Mouse (Mus musculus) heart, adult 2 months (tissue): ENCODE measurements around the gene Gkn2. TPM values are rescaled to one million over a fixed set of nuclear protein-coding genes. Genes with fewer than 3 reads are reported as not detected.
A peak's percentile ranks its signal among the peaks of the same experiment; 100 is the strongest.

Source experiments
- DNase-seq, 2 experiments: peaks; one replicate each; pipeline ENCODE4 v3.0.0; 2021
- H3K27ac ChIP-seq: fragments of 200-600 bp; 2 replicates; pipeline ENCODE4 v1.8.1; 2022
- H3K27me3 ChIP-seq: fragments of 200-500 bp; 2 replicates; pipeline ENCODE4 v1.6.1; 2012; ENCODE audit warnings: mild to moderate bottlenecking, low read length, inconsistent platforms, mixed read lengths; ENCODE audit not compliant: control insufficient read depth, insufficient read depth
- H3K36me3 ChIP-seq: fragments of 200-500 bp; 2 replicates; pipeline ENCODE4 v1.6.1; 2012; ENCODE audit warnings: low read length, inconsistent platforms; ENCODE audit not compliant: control insufficient read depth, insufficient read depth
- H3K4me1 ChIP-seq: fragments of 200-500 bp; 2 replicates; pipeline ENCODE4 v1.6.1; 2011; ENCODE audit warnings: low read length; ENCODE audit not compliant: control insufficient read depth, insufficient read depth
- H3K4me3 ChIP-seq: fragments of 200-600 bp; 2 replicates; pipeline ENCODE4 v1.8.1; 2022
- H3K79me2 ChIP-seq: fragments of 200-500 bp; replicated peaks from 2 replicates; pipeline ENCODE4 v1.6.1; 2012; ENCODE audit warnings: mild to moderate bottlenecking, inconsistent platforms, low read length, moderate library complexity, mixed read lengths; ENCODE audit not compliant: control insufficient read depth, insufficient read depth
- H3K9ac ChIP-seq: fragments of 200-500 bp; 2 replicates; pipeline ENCODE4 v1.6.1; 2012; ENCODE audit warnings: low read depth, mild to moderate bottlenecking, control low read depth, inconsistent platforms, low read length, mixed read lengths
- CTCF ChIP-seq: fragments of 200-600 bp; IDR thresholded peaks from 2 replicates; pipeline ENCODE4 v1.8.1; 2022; ENCODE audit warnings: antibody characterized with exemption, mild to moderate bottlenecking, moderate library complexity
- EP300 ChIP-seq: fragments of 200-500 bp; IDR thresholded peaks from 2 replicates; pipeline ENCODE4 v1.6.1; 2011; ENCODE audit warnings: low read depth, low read length, control low read depth; ENCODE audit not compliant: insufficient read depth
- POLR2A ChIP-seq: fragments of 200-500 bp; IDR thresholded peaks from 2 replicates; pipeline ENCODE4 v1.6.1; 2011; ENCODE audit warnings: mild to moderate bottlenecking, low read depth, low read length, control low read depth; ENCODE audit not compliant: insufficient read depth
- WGBS: fragments of 180-500 bp; shearing (Covaris S2); methylation state at CpG from one replicate; pipeline ENCODE4 v1.1.7; 2018; 5-methylcytosine and 5-hydroxymethylcytosine counted together
- intact Hi-C: fragments of 180-260 bp; cut with DNase I; formaldehyde crosslinking; loops from one replicate; pipeline ENCODE4 v1.15.1; 2025
- polyA plus RNA-seq: library from polyadenylated mRNA; depleted of rRNA; stranded (reverse); fragments of >200 nt; gene quantifications from 2 replicates; pipeline ENCODE4 v1.2.3, GENCODE M21; 2012; rRNA removed
- total RNA-seq, 2 experiments: library from RNA; stranded (reverse); gene quantifications; 2 replicates each; pipeline ENCODE4 v1.2.3; 2021

Gene Gkn2
- total and polyA plus RNA-seq, 3 experiments, result not detected

DNA sequence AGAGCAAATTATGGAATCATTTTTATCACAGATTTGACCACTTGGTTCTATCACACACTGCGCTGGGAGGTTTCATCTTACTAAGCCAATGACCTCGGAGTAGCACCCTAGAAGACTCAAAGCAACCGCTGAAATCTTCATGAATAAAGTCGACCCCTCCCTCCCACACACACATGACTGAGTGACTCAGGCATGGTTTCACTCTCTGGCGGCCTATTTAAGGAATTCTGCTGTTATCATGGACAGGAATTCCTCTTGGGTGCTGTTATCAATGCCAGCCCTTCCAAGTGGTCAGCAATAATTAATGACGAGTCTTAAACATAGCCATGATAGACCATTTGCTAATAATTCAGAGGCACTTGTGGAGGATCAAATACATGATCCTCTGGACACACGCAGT lies 49.1 kb downstream of the Gkn2 start:
- Histone ChIP-seq H3K4me1 (peaks cover 3% of the 10 kb centered on the region), H3K9ac (no peak overlapping the region), H3K4me3 (no peak overlapping the region), H3K36me3 (no peaks in the 10 kb centered on the region), H3K79me2 (no peaks in the 10 kb centered on the region), H3K27ac (no peak overlapping the region), H3K27me3 (no peaks in the 10 kb centered on the region; the same call in 1 of the 2 replicates)
- 27% methylated on average over 7 of the region's 7 CpGs for WGBS
- no peak for DNase-seq
- intact Hi-C loops, result no loop called here
- TF ChIP-seq EP300 (no peak), POLR2A (no peak), CTCF (no peak)

- H3K27me3 ChIP-seq, result no peaks in the 10 kb centered on the region; the same call in 1 of the 2 replicates
- H3K9ac ChIP-seq, result no peak overlapping the region
- peaks cover 3% of the 10 kb centered on the region for H3K4me1 ChIP-seq
- no peaks in the 10 kb centered on the region for H3K36me3 ChIP-seq
- TF ChIP-seq EP300, result no peak
- TF ChIP-seq CTCF, result 0 out of 2 replicates have a peak, but pooled peaks have one; percentile 13
- intact Hi-C loops, result no loop called here
- H3K27ac ChIP-seq, result no peak overlapping the region
- no peaks in the 10 kb centered on the region for H3K79me2 ChIP-seq
- DNase-seq, result peak in 1 of 2 experiments; percentile 23
- 14% methylated on average over 19 of the region's 19 CpGs for WGBS
- H3K4me3 ChIP-seq, result peak overlapping the region; percentile 23
Measured at GRCm38 (mm10) chr6:87424037-87424816, 51.1 kb downstream of the Gkn2 start.

GRCm38 (mm10) chr6:87426954-87427353 lies 53.8 kb downstream of the Gkn2 start:
- H3K27me3 ChIP-seq, result no peaks in the 10 kb centered on the region; the same call in 1 of the 2 replicates

GRCm38 (mm10) chr6:87427616-87428015 lies 54.5 kb downstream of the Gkn2 start:
- TF ChIP-seq EP300 (no peak), CTCF (no peak), POLR2A (no peak)
- Histone ChIP-seq H3K9ac (no peak overlapping the region), H3K79me2 (no peaks in the 10 kb centered on the region), H3K27ac (no peak overlapping the region), H3K4me1 (peaks cover 1% of the 10 kb centered on the region), H3K4me3 (no peak overlapping the region), H3K36me3 (no peaks in the 10 kb centered on the region), H3K27me3 (no peaks in the 10 kb centered on the region; the same call in 1 of the 2 replicates)
- DNase-seq, result no peak
- intact Hi-C loops, result no loop called here
- WGBS, result 54% methylated on average over 8 of the region's 8 CpGs

More at GRCm38 (mm10) chr6:87426954-87427353, 53.8 kb downstream of the Gkn2 start:
- intact Hi-C loops, result no loop called here
- DNase-seq, result no peak
- Histone ChIP-seq H3K4me3 (no peak overlapping the region), H3K36me3 (no peaks in the 10 kb centered on the region), H3K9ac (no peak overlapping the region), H3K27ac (no peak overlapping the region), H3K79me2 (no peaks in the 10 kb centered on the region), H3K4me1 (peaks cover 3% of the 10 kb centered on the region)
- TF ChIP-seq CTCF (no peak), EP300 (no peak), POLR2A (no peak)
- 55% methylated on average over 5 of the region's 5 CpGs for WGBS

DNA sequence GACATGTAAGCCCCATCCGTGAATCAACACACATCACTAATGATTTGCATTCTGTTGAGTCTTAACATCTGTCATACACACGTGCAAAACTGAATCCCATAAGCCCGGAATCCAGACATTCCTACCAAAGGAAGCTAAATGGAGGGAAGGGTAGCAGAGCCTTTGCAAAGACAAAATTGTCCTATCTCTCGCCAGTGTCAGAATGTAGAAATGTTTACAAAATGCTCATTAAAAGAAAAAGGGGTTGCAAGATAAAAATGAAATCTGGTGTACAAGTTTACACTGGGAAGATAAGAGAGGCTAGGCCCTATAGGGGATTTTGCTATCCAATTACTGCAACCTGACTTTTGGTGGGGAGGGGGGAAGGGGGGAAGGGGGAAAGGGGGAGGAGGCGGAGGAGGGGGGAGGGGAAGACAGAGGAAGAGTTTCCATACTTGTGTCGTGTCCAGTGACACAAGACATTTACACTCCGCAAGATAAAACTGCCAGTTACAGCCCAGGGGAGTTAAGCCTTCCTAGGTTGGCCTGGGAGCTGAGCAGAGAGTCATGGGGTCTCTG lies 55.4 kb downstream of the Gkn2 start, which contains the start of gene Bmp10:
Gene Bmp10 (plus strand): TSS at position 508 of the 558 bp plus-strand sequence.
- peaks cover 1% of the 10 kb centered on the region for H3K4me1 ChIP-seq
- no peak for TF ChIP-seq EP300
- TF ChIP-seq POLR2A, result no peak
- no peaks in the 10 kb centered on the region; the same call in 1 of the 2 replicates for H3K27me3 ChIP-seq
- H3K36me3 ChIP-seq, result no peaks in the 10 kb centered on the region
- no peaks in the 10 kb centered on the region for H3K79me2 ChIP-seq
- no peak within 1 kb of the TSS for H3K27ac ChIP-seq
- no peak within 1 kb of the TSS for H3K9ac ChIP-seq
- H3K4me3 ChIP-seq, result no peak within 1 kb of the TSS
- no peak for DNase-seq
- WGBS, result 54% methylated on average over 7 of the region's 7 CpGs
- intact Hi-C loops, result no loop called here

Other genes starting within 250 kb of the Gkn2 start
- 1 to 10 TPM; 6.5 to 8.5 TPM for gene Antxr1, start 37.5 kb upstream of the Gkn2 start, total RNA-seq
- 4.8 and 7.1 TPM in 2 replicates for gene Antxr1, start 37.5 kb upstream of the Gkn2 start, polyA plus RNA-seq
- gene Gkn1, start 22.4 kb upstream of the Gkn2 start, total RNA-seq, result not detected
- 0.12 TPM in 2 replicates for gene Gkn1, start 22.4 kb upstream of the Gkn2 start, polyA plus RNA-seq
- 1 to 10 TPM; 1.7 to 2.1 TPM for gene Gkn3, start 15.6 kb downstream of the Gkn2 start, total RNA-seq
- gene Gkn3, start 15.6 kb downstream of the Gkn2 start, polyA plus RNA-seq, result 1.9 and 4.4 TPM in 2 replicates
- gene Bmp10, start 55.6 kb downstream of the Gkn2 start, total RNA-seq, result 10 to 100 TPM; 51.0 to 60.1 TPM
- 53.8 and 106 TPM in 2 replicates for gene Bmp10, start 55.6 kb downstream of the Gkn2 start, polyA plus RNA-seq
- gene Arhgap25, start 159.9 kb downstream of the Gkn2 start, total RNA-seq, result 1 to 10 TPM; 3.2 to 3.8 TPM
- gene Arhgap25, start 159.9 kb downstream of the Gkn2 start, polyA plus RNA-seq, result 1.8 and 1.9 TPM in 2 replicates
- gene Prokr1, start 217.4 kb downstream of the Gkn2 start, total RNA-seq, result under 1 TPM; 0.37 to 0.77 TPM
- 0.23 and 0.97 TPM in 2 replicates for gene Prokr1, start 217.4 kb downstream of the Gkn2 start, polyA plus RNA-seq